Mouse (Mus musculus): ENCODE results near the gene Guca2a. TPM values are rescaled to one million over a fixed set of nuclear protein-coding genes. Genes with fewer than 3 reads are reported as not detected.

Guca2a gene
- polyA plus RNA-seq (2015; fragmentation: Nextera tagmentation; extraction: Ambion mirVana) = not detected in 2 replicates

- no peak within 1 kb of the TSS for H3K4me3 ChIP-seq
- WGBS = 71% methylated on average over 4 of the region's 4 CpGs
- no peak within 1 kb of the TSS for H3K4me2 ChIP-seq
- H3K4me1 ChIP-seq (replicated peaks) = peaks cover 30% of the 10 kb centered on the region
- no peaks in the 10 kb centered on the region for H3K36me3 ChIP-seq
- H3K9me3 ChIP-seq = no peaks in the 10 kb centered on the region
- H3K27ac ChIP-seq = no peak within 1 kb of the TSS
- no peak for ATAC-seq (ENCODE audit: low FRiP score)
- no peak within 1 kb of the TSS for H3K9ac ChIP-seq
- H3K27me3 ChIP-seq = no peaks in the 10 kb centered on the region
Measured at GRCm38 (mm10) chr4:119637176-119637845, at the start of gene Guca2a. Guca2a (plus strand) TSS chr4:119637704.

GRCm38 (mm10) chr4:119588037-119588436 is 49.5 kb upstream of the Guca2a start:
- H3K4me2 ChIP-seq = no peak overlapping the region
- H3K36me3 ChIP-seq = peaks cover 17% of the 10 kb centered on the region
- H3K4me3 ChIP-seq = no peak overlapping the region
- WGBS = 94% methylated on average over 2 of the region's 2 CpGs
- no peaks in the 10 kb centered on the region for H3K9me3 ChIP-seq
- no peaks in the 10 kb centered on the region for H3K27me3 ChIP-seq
- ATAC-seq (ENCODE audit: low FRiP score) = no peak
- H3K4me1 ChIP-seq (replicated peaks) = no peaks in the 10 kb centered on the region
- H3K9ac ChIP-seq = no peak overlapping the region
- no peak overlapping the region for H3K27ac ChIP-seq

DNA sequence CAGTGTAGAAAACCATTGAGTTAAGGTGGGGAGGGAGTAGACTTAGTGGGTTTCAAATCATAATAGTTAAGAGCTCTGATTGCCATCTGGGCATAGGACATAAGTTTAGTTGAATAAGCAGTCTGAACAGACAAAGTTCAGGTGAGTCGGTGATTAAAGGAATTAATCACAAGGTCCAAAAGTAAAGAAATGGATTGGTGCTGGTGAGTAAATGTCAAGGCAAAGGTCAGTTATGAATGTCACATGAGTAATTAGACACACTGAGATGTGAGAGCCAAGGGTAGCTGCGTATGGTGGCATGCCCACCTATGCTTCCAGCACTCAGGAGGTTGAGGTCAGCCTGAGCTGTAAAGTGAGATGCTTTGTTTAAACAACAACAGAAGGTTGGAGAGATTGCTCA is 48.1 kb upstream of the Guca2a start:
- Histone ChIP-seq H3K36me3 (peaks cover 17% of the 10 kb centered on the region), H3K27me3 (no peaks in the 10 kb centered on the region), H3K9me3 (no peaks in the 10 kb centered on the region), H3K9ac (no peak overlapping the region), H3K27ac (no peak overlapping the region), H3K4me2 (no peak overlapping the region), H3K4me1 (replicated peaks) (no peaks in the 10 kb centered on the region), H3K4me3 (no peak overlapping the region)
- WGBS = 89% methylated on average over 2 of the region's 2 CpGs
- ATAC-seq (ENCODE audit: low FRiP score) = no peak

DNA sequence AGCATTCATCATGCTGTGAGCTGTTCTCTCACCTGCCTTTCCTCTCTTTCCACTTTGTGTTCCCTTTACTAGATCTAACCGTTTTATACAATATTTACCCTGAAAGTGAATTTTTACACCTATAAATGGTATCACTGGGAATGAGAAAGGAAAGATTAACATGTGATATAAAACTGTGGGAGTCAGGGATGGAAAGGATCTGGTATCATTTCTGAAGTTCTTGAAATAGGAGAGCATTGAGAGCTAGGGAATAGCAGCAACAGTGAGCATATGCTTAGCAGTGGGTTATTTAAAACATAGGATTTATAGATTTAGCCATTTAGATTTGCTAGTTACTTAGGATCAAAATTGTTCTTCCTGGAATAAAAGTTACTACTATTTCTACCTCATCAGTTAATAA is 47.5 kb upstream of the Guca2a start:
- 90% methylated on average over 1 of the region's 1 CpGs for WGBS
- ATAC-seq (ENCODE audit: low FRiP score) = no peak
- Histone ChIP-seq H3K27me3 (no peaks in the 10 kb centered on the region), H3K27ac (no peak overlapping the region), H3K4me1 (replicated peaks) (no peaks in the 10 kb centered on the region), H3K36me3 (peaks cover 17% of the 10 kb centered on the region), H3K9me3 (no peaks in the 10 kb centered on the region), H3K9ac (no peak overlapping the region), H3K4me2 (no peak overlapping the region), H3K4me3 (no peak overlapping the region)

GRCm38 (mm10) chr4:119592479-119592878 is 45.0 kb upstream of the Guca2a start:
- Histone ChIP-seq H3K9me3 (no peaks in the 10 kb centered on the region), H3K4me2 (no peak overlapping the region), H3K36me3 (peaks cover 5% of the 10 kb centered on the region), H3K9ac (no peak overlapping the region), H3K4me1 (replicated peaks) (no peaks in the 10 kb centered on the region), H3K27me3 (no peaks in the 10 kb centered on the region), H3K27ac (no peak overlapping the region), H3K4me3 (no peak overlapping the region)
- WGBS = 63% methylated on average over 3 of the region's 3 CpGs
- ATAC-seq (ENCODE audit: low FRiP score) = no peak

DNA sequence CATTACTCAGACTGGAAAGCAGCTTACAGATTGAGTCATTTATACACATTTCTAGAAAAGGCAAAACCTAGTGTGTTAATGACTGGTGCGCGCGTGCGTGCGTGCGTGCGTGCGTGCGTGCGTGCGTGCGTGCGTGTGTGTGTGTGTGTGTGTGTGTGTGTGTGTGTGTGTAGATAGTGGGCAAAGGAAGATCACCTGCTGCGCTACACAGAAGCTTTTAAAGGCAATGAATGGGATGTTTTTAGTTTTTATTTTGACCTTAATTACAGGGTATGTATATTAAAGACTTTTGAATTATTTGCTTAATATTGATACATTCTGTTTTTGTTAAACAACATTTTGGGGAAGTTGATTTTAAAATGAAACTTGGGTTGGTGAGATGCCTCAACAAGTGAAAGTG is 43.2 kb upstream of the Guca2a start:
- no peaks in the 10 kb centered on the region for H3K4me1 ChIP-seq (replicated peaks)
- H3K27ac ChIP-seq = no peak overlapping the region
- 96% methylated on average over 14 of the region's 14 CpGs for WGBS
- H3K4me3 ChIP-seq = no peak overlapping the region
- no peak for ATAC-seq (ENCODE audit: low FRiP score)
- no peaks in the 10 kb centered on the region for H3K9me3 ChIP-seq
- no peak overlapping the region for H3K9ac ChIP-seq
- H3K36me3 ChIP-seq = no peaks in the 10 kb centered on the region
- H3K27me3 ChIP-seq = no peaks in the 10 kb centered on the region
- H3K4me2 ChIP-seq = no peak overlapping the region

GRCm38 (mm10) chr4:119599605-119600004 is 37.9 kb upstream of the Guca2a start:
- 78% methylated on average over 1 of the region's 1 CpGs for WGBS
- ATAC-seq (ENCODE audit: low FRiP score) = no peak
- no peak overlapping the region for H3K9ac ChIP-seq
- H3K36me3 ChIP-seq = peaks cover 4% of the 10 kb centered on the region; the same call in 1 of the 2 replicates
- H3K27ac ChIP-seq = no peak overlapping the region
- no peaks in the 10 kb centered on the region for H3K9me3 ChIP-seq
- H3K27me3 ChIP-seq = no peaks in the 10 kb centered on the region
- no peak overlapping the region for H3K4me2 ChIP-seq
- no peak overlapping the region for H3K4me3 ChIP-seq
- H3K4me1 ChIP-seq (replicated peaks) = no peaks in the 10 kb centered on the region

- Histone ChIP-seq H3K36me3 (peaks cover 14% of the 10 kb centered on the region), H3K27me3 (no peaks in the 10 kb centered on the region), H3K4me2 (no peak overlapping the region), H3K27ac (no peak overlapping the region), H3K4me1 (replicated peaks) (peaks cover 8% of the 10 kb centered on the region; the same call in 1 of the 2 replicates), H3K9ac (no peak overlapping the region), H3K4me3 (no peak overlapping the region), H3K9me3 (no peaks in the 10 kb centered on the region)
- 95% methylated on average over 1 of the region's 1 CpGs for WGBS
- ATAC-seq (ENCODE audit: low FRiP score) = no peak
Measured at GRCm38 (mm10) chr4:119609488-119609887, 28.0 kb upstream of the Guca2a start.

DNA sequence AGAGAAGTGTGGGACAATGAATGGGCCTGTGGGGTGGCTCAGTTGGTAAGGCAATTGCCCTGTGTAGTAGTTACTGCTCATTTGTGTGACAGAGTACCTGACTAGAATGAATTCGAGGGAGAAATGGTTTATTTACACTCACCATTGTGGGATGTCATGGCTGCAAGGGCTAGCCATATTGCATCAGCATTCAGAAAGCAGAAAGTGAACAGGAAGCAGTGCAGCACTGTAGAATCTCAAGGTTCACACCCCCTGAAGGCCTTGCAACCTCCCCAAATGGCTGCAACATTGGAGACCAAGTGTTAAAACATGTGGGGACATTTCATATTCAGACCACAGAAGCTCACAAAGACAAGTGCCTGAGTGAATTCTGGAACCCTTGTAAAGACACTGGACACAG is 23.4 kb upstream of the Guca2a start:
- H3K36me3 ChIP-seq = no peaks in the 10 kb centered on the region
- ATAC-seq (ENCODE audit: low FRiP score) = no peak
- H3K9me3 ChIP-seq = no peaks in the 10 kb centered on the region
- H3K4me3 ChIP-seq = no peak overlapping the region
- 52% methylated on average over 1 of the region's 1 CpGs for WGBS
- peak overlapping the region; percentile 58; the same call in 1 of the 2 replicates for H3K27ac ChIP-seq
- H3K27me3 ChIP-seq = no peaks in the 10 kb centered on the region
- no peak overlapping the region for H3K9ac ChIP-seq
- H3K4me1 ChIP-seq (replicated peaks) = peaks cover 8% of the 10 kb centered on the region; the same call in 1 of the 2 replicates
- no peak overlapping the region for H3K4me2 ChIP-seq

GRCm38 (mm10) chr4:119614724-119615123 is 22.8 kb upstream of the Guca2a start:
- Histone ChIP-seq H3K9ac (no peak overlapping the region), H3K9me3 (no peaks in the 10 kb centered on the region), H3K27me3 (no peaks in the 10 kb centered on the region), H3K4me3 (no peak overlapping the region), H3K4me1 (replicated peaks) (peaks cover 8% of the 10 kb centered on the region; the same call in 1 of the 2 replicates), H3K4me2 (no peak overlapping the region), H3K36me3 (peaks cover 3% of the 10 kb centered on the region), H3K27ac (0 out of 2 replicates have a peak overlapping the region, but pooled peaks have one; percentile 58)
- WGBS = 88% methylated on average over 4 of the region's 4 CpGs
- no peak for ATAC-seq (ENCODE audit: low FRiP score)

- H3K4me2 ChIP-seq = no peak overlapping the region
- peaks cover 12% of the 10 kb centered on the region for H3K4me1 ChIP-seq (replicated peaks)
- H3K9me3 ChIP-seq = no peaks in the 10 kb centered on the region
- H3K27ac ChIP-seq = no peak overlapping the region
- no peak overlapping the region for H3K9ac ChIP-seq
- 50% methylated on average over 7 of the region's 7 CpGs for WGBS
- ATAC-seq (ENCODE audit: low FRiP score) = no peak
- H3K4me3 ChIP-seq = no peak overlapping the region
- H3K36me3 ChIP-seq = peaks cover 56% of the 10 kb centered on the region
- H3K27me3 ChIP-seq = no peaks in the 10 kb centered on the region
Measured at GRCm38 (mm10) chr4:119626081-119626645, 11.3 kb upstream of the Guca2a start.

GRCm38 (mm10) chr4:119626876-119627275 is 10.6 kb upstream of the Guca2a start:
- 85% methylated on average over 3 of the region's 3 CpGs for WGBS
- Histone ChIP-seq H3K4me2 (no peak overlapping the region), H3K4me1 (replicated peaks) (peaks cover 18% of the 10 kb centered on the region), H3K27me3 (no peaks in the 10 kb centered on the region), H3K4me3 (no peak overlapping the region), H3K9ac (no peak overlapping the region), H3K27ac (0 out of 2 replicates have a peak overlapping the region, but pooled peaks have one; percentile 67), H3K9me3 (no peaks in the 10 kb centered on the region), H3K36me3 (peaks cover 56% of the 10 kb centered on the region)
- no peak for ATAC-seq (ENCODE audit: low FRiP score)

DNA sequence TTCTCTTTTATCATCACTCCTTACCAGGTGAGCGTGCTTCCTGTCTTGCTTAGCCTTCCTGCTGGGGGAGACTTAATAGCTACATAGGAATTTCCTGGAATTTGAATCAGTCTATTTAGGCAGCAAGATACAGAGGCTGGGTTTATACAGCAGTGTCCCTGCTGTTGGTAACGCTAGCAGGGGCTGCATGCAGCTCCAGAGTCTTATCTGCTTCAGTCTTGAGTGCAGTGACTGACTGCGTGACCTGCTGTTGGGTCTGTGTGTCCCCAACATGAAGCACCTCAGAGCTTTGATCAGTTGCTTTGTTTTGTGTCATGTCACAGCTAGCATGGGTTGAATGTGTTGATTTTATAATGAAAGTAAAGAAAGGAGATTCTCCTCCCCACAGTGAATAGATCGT is 10.2 kb upstream of the Guca2a start:
- H3K4me3 ChIP-seq = no peak overlapping the region
- peaks cover 56% of the 10 kb centered on the region for H3K36me3 ChIP-seq
- peak overlapping the region; percentile 67 for H3K27ac ChIP-seq
- no peaks in the 10 kb centered on the region for H3K9me3 ChIP-seq
- 74% methylated on average over 4 of the region's 4 CpGs for WGBS
- no peaks in the 10 kb centered on the region for H3K27me3 ChIP-seq
- peaks cover 21% of the 10 kb centered on the region for H3K4me1 ChIP-seq (replicated peaks)
- no peak overlapping the region; the same call in 1 of the 2 replicates for H3K9ac ChIP-seq
- no peak overlapping the region for H3K4me2 ChIP-seq
- ATAC-seq (ENCODE audit: low FRiP score) = no peak
